Mouse (Mus musculus): ENCODE data around the gene Pex26. TPM values are rescaled to one million over a fixed set of nuclear protein-coding genes. Genes with fewer than 3 reads are reported as not detected.

The Pex26 gene
- polyA plus RNA-seq, 1 experiment, result 6.0 TPM

DNA sequence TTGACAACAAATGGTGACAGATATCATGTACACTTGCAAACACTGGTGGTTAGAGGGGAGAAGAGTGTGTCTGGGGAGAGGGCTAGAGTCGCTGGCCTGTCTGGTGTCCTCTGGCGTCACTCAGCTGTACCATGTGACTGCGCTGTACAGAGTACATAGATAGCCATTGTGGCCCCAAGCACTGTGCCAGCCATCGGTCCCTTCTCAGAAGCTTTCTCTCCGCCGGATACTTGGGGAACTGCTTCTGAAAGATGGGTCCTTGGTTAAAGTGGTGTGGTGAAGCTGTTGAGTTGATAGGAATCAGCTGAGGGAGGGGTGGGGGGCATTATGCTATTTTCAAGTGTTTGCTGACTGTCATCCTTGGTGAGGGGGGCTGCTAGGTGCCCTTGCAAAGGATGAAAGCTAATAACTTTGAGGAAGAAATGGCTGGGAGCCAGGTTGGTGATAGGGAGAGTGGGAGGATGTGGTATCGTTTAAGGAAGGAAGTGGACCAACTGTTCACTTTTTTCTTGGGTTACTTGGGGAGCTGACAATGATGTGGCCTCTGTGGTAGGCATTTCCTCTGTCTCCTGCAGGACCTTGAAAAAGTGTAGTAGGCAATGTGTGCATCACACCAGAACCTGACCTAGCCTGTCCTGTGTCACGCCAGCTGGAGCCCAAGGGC lies 31.3 kb downstream of the Pex26 start:
- H3K27ac ChIP-seq (ENCODE audit: insufficient read depth, low read length), result no peak overlapping the region
- peaks cover 8% of the 10 kb centered on the region; the same call in 1 of the 2 replicates for H3K4me1 ChIP-seq (ENCODE audit: control insufficient read depth, insufficient read depth, low read length)

DNA sequence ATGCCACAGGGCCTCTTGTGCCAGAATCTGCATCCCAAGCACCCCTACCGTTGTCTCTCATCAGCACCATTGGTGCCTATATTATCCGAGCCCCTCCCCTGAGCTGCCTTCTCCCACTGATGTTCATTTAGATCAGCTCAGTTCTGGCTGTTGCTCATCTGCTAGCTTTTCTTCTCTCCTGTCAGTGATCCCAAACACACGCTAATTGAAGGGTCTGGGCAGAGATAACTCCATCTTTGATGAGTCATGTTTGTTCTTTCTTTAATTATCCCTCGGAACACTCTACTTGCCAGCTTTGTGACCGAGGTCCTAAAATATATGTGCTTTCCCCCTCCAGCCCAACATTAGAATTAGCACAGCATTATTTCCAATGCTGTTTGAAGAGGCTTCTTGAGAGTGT lies 31.9 kb downstream of the Pex26 start:
- TF ChIP-seq POLR2A (IDR thresholded peaks at IDR 0.05; ENCODE audit: low read depth, low read length) (no peak), CTCF (IDR thresholded peaks at IDR 0.05; ENCODE audit: borderline replicate concordance, insufficient read depth, low read length) (no peak)
- Histone ChIP-seq H3K4me3 (ENCODE audit: insufficient read depth, low read length) (no peak overlapping the region), H3K4me1 (ENCODE audit: control insufficient read depth, insufficient read depth, low read length) (peaks cover 4% of the 10 kb centered on the region; the same call in 1 of the 2 replicates), H3K27ac (ENCODE audit: insufficient read depth, low read length) (no peak overlapping the region)

More for the DNA sequence above, 31.3 kb downstream of the Pex26 start:
- TF ChIP-seq POLR2A (IDR thresholded peaks at IDR 0.05; ENCODE audit: low read depth, low read length) (no peak), CTCF (IDR thresholded peaks at IDR 0.05; ENCODE audit: borderline replicate concordance, insufficient read depth, low read length) (no peak)
- no peak overlapping the region for H3K4me3 ChIP-seq (ENCODE audit: insufficient read depth, low read length)

DNA sequence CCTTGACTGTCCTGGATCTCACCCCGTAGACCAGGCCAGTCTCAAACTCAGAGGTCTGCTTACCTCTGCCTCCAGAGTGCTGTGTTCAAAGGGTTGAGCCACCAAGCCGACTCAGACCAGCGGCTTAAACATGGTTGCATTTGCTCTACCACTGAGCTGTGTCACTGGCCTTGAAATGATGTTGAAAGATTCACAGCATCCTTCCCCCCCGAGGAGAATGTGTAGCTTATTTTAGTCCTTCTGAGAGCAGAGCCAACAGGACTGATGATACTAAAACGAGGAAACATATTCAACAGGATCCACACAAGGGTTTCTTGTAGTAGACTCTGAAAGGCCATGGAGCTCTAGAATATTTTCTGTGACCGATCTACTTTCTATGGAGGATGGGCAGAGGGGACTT lies 32.4 kb downstream of the Pex26 start:
- Histone ChIP-seq H3K4me3 (ENCODE audit: insufficient read depth, low read length) (no peak overlapping the region), H3K27ac (ENCODE audit: insufficient read depth, low read length) (no peak overlapping the region), H3K4me1 (ENCODE audit: control insufficient read depth, insufficient read depth, low read length) (peaks cover 4% of the 10 kb centered on the region; the same call in 1 of the 2 replicates)
- TF ChIP-seq POLR2A (IDR thresholded peaks at IDR 0.05; ENCODE audit: low read depth, low read length), result no peak
- no peak for TF ChIP-seq CTCF (IDR thresholded peaks at IDR 0.05; ENCODE audit: borderline replicate concordance, insufficient read depth, low read length)

DNA sequence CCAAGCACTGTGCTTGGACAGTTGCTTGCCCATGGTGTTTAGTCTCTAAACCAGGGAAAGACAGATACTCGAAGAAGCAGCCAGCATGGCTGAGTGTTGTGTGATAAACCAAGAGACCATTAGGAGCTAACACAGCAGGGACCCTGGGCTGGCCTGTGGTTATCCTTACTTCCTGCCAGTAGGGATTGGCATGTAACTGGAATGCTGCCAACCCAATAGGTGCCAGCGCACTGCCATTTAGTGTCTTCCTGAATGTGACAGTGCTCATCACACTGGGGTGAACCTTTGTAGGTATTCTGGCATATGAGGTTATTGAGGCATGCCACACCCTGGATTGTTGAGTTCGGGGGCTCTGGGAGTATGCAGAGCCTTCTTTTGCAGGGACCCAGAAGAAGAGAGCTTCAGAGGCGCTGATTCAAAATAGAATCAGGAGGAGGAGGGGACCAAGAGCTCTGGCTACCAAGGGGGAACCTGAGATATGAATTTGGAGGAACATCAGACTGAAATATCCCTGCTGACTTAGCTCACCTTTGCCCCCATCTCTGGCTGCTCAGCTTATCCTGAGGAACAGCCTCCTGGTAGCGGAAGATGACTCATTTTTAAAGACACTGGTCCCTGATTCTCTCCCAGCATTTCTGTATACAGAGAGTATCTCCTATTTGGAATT lies 33.3 kb downstream of the Pex26 start:
- H3K4me1 ChIP-seq (ENCODE audit: control insufficient read depth, insufficient read depth, low read length), result peaks cover 4% of the 10 kb centered on the region; the same call in 1 of the 2 replicates

GRCm38 (mm10) chr6:121218002-121218401 lies 34.5 kb downstream of the Pex26 start:
- TF ChIP-seq POLR2A (IDR thresholded peaks at IDR 0.05; ENCODE audit: low read depth, low read length) (no peak), CTCF (IDR thresholded peaks at IDR 0.05; ENCODE audit: borderline replicate concordance, insufficient read depth, low read length) (no peak)
- no peak overlapping the region for H3K4me3 ChIP-seq (ENCODE audit: insufficient read depth, low read length)
- no peaks in the 10 kb centered on the region for H3K4me1 ChIP-seq (ENCODE audit: control insufficient read depth, insufficient read depth, low read length)

More for the DNA sequence above, 33.3 kb downstream of the Pex26 start:
- Histone ChIP-seq H3K4me3 (ENCODE audit: insufficient read depth, low read length) (no peak overlapping the region), H3K27ac (ENCODE audit: insufficient read depth, low read length) (no peak overlapping the region)
- TF ChIP-seq POLR2A (IDR thresholded peaks at IDR 0.05; ENCODE audit: low read depth, low read length) (no peak), CTCF (IDR thresholded peaks at IDR 0.05; ENCODE audit: borderline replicate concordance, insufficient read depth, low read length) (no peak)

DNA sequence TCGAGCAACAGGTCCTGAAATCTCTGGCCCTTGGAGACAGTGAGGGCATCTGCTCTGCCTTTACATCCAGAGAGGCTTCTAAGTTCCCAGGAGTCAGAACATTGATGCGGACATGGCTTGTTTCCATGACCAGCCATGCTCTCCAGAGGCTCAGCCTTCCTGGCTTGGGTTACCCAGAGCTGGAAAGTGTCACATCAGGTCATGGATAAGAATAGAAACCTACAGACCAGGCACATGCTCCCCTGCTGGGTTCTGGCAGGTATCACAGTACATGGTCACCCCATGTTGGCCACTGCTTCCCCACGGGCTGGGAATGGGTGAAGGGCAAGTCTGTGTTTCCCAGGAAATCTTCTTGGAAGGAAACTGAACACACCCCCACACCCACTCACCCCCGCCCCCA lies 35.9 kb downstream of the Pex26 start:
- H3K27ac ChIP-seq (ENCODE audit: insufficient read depth, low read length), result no peak overlapping the region
- no peak overlapping the region for H3K4me3 ChIP-seq (ENCODE audit: insufficient read depth, low read length)
- TF ChIP-seq POLR2A (IDR thresholded peaks at IDR 0.05; ENCODE audit: low read depth, low read length) (no peak), CTCF (IDR thresholded peaks at IDR 0.05; ENCODE audit: borderline replicate concordance, insufficient read depth, low read length) (no peak)
- H3K4me1 ChIP-seq (ENCODE audit: control insufficient read depth, insufficient read depth, low read length), result no peaks in the 10 kb centered on the region

More at GRCm38 (mm10) chr6:121218002-121218401, 34.5 kb downstream of the Pex26 start:
- no peak overlapping the region for H3K27ac ChIP-seq (ENCODE audit: insufficient read depth, low read length)

- Histone ChIP-seq H3K4me3 (ENCODE audit: insufficient read depth, low read length) (no peak overlapping the region), H3K27ac (ENCODE audit: insufficient read depth, low read length) (no peak overlapping the region), H3K4me1 (ENCODE audit: control insufficient read depth, insufficient read depth, low read length) (no peaks in the 10 kb centered on the region)
- TF ChIP-seq CTCF (IDR thresholded peaks at IDR 0.05; ENCODE audit: borderline replicate concordance, insufficient read depth, low read length) (no peak), POLR2A (IDR thresholded peaks at IDR 0.05; ENCODE audit: low read depth, low read length) (no peak)
Observed at GRCm38 (mm10) chr6:121220181-121220580, 36.7 kb downstream of the Pex26 start.

GRCm38 (mm10) chr6:121221876-121222597 lies 38.6 kb downstream of the Pex26 start:
- TF ChIP-seq CTCF (IDR thresholded peaks at IDR 0.05; ENCODE audit: borderline replicate concordance, insufficient read depth, low read length), result no peak
- TF ChIP-seq POLR2A (IDR thresholded peaks at IDR 0.05; ENCODE audit: low read depth, low read length), result no peak
- no peak overlapping the region for H3K4me3 ChIP-seq (ENCODE audit: insufficient read depth, low read length)
- no peak overlapping the region for H3K27ac ChIP-seq (ENCODE audit: insufficient read depth, low read length)
- H3K4me1 ChIP-seq (ENCODE audit: control insufficient read depth, insufficient read depth, low read length), result no peaks in the 10 kb centered on the region

DNA sequence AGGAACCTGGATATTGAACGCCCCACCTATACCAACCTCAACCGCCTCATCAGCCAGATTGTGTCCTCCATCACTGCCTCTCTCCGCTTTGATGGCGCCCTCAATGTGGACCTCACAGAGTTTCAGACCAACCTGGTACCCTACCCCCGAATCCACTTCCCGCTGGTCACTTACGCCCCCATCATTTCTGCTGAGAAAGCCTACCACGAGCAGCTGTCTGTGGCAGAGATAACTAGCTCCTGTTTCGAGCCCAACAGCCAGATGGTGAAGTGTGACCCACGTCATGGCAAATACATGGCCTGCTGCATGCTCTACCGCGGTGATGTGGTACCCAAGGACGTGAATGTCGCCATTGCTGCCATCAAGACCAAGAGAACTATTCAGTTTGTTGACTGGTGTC lies 39.5 kb downstream of the Pex26 start:
- Histone ChIP-seq H3K27ac (ENCODE audit: insufficient read depth, low read length) (no peak overlapping the region), H3K4me3 (ENCODE audit: insufficient read depth, low read length) (no peak overlapping the region), H3K4me1 (ENCODE audit: control insufficient read depth, insufficient read depth, low read length) (no peaks in the 10 kb centered on the region)
- TF ChIP-seq CTCF (IDR thresholded peaks at IDR 0.05; ENCODE audit: borderline replicate concordance, insufficient read depth, low read length) (no peak), POLR2A (IDR thresholded peaks at IDR 0.05; ENCODE audit: low read depth, low read length) (no peak)

Data from embryonic fibroblast, embryonic 13.5 days (primary cell).